Mouse (Mus musculus) stomach, embryonic 16.5 days (tissue): ENCODE measurements at regions not wholly inside any gene's neighbourhood (a gene's known extent, or its start where the extent isn't known, plus 50 kb on each side); places are given as distances from the start of the nearest gene placed in this dataset.

Experiments used
- ATAC-seq: fragments of 200-750 bp; cut with Nextera tagmentation; 2 replicates; pipeline ENCODE4 v1.8.0; 2017; ENCODE audit warnings: moderate number of reproducible peaks, moderate TSS enrichment; ENCODE audit not compliant: insufficient read depth, low FRiP score
- H3K27ac ChIP-seq: fragments of 300-500 bp; sonication (generic); 2 replicates; pipeline ENCODE4 v1.5.1; 2014; ENCODE audit warnings: low read length
- H3K27me3 ChIP-seq: fragments of 300-500 bp; sonication (generic); 2 replicates; pipeline ENCODE4 v1.6.1; 2014; ENCODE audit warnings: low read length, control low read depth, mixed read lengths; ENCODE audit not compliant: control insufficient read depth, insufficient read depth
- H3K36me3 ChIP-seq: fragments of 300-500 bp; sonication (generic); 2 replicates; pipeline ENCODE4 v1.6.1; 2014; ENCODE audit warnings: low read length; ENCODE audit not compliant: control insufficient read depth, insufficient read depth
- H3K4me1 ChIP-seq: fragments of 300-500 bp; sonication (generic); 2 replicates; pipeline ENCODE4 v1.6.1; 2014; ENCODE audit warnings: low read length, control low read depth, mixed read lengths; ENCODE audit not compliant: control insufficient read depth, insufficient read depth
- H3K4me2 ChIP-seq: fragments of 300-500 bp; sonication (generic); 2 replicates; pipeline ENCODE4 v1.6.1; 2014; ENCODE audit warnings: low read depth, low read length, mixed read lengths
- H3K4me3 ChIP-seq: fragments of 300-500 bp; sonication (generic); replicated peaks from 2 replicates; pipeline ENCODE4 v1.5.1; 2014; ENCODE audit warnings: mild to moderate bottlenecking, low read length
- H3K9ac ChIP-seq: fragments of 300-500 bp; sonication (generic); 2 replicates; pipeline ENCODE4 v1.6.1; 2014; ENCODE audit warnings: low read length
- H3K9me3 ChIP-seq: fragments of 300-500 bp; sonication (generic); replicated peaks from 2 replicates; pipeline ENCODE4 v1.6.1; 2016; ENCODE audit warnings: low read length, control low read depth; ENCODE audit not compliant: control insufficient read depth
- WGBS: fragments of 180-500 bp; shearing (Covaris S2); extraction: QIAGEN DNeasy Blood & Tissue Kit; methylation state at CpG from one replicate; pipeline ENCODE4 v1.1.7; 2014; 5-methylcytosine and 5-hydroxymethylcytosine counted together

DNA sequence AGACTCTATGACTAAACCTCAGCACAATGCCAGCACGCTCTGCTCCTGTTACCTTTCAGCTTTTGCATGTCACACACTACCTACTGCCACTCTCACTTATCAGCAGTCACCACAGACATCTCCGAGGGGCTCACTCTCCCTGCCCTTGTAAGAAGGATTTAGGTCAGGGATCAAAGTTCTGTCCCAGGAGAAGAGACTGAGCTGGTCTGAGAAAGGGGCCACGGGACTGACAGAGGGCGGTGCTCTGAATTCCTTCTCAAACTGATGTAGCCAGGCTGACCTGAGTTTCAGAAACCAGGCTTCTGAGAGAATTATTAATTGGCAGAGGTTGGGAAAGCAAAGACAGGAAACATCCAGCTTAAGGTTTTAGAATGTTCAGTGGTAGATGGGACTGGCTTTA is 614.0 kb upstream of the Gm10131 start:
- Histone ChIP-seq H3K4me1 (no peaks in the 10 kb centered on the region), H3K27me3 (no peaks in the 10 kb centered on the region)
- WGBS: 53% methylated on average over 4 of the region's 4 CpGs

GRCm38 (mm10) chr8:34709911-34710733 is 598.6 kb upstream of the Gm10131 start:
- H3K4me3 ChIP-seq: no peak overlapping the region
- no peak overlapping the region for H3K9ac ChIP-seq
- no peaks in the 10 kb centered on the region for H3K27me3 ChIP-seq
- H3K36me3 ChIP-seq: no peaks in the 10 kb centered on the region
- ATAC-seq: no peak
- H3K4me2 ChIP-seq: no peak overlapping the region
- WGBS: 64% methylated on average over 23 of the region's 23 CpGs
- no peaks in the 10 kb centered on the region for H3K4me1 ChIP-seq
- no peak overlapping the region for H3K27ac ChIP-seq
- H3K9me3 ChIP-seq: no peaks in the 10 kb centered on the region

More for the DNA sequence above, 614.0 kb upstream of the Gm10131 start:
- Histone ChIP-seq H3K36me3 (no peaks in the 10 kb centered on the region), H3K9ac (no peak overlapping the region), H3K4me2 (no peak overlapping the region), H3K27ac (no peak overlapping the region), H3K9me3 (no peaks in the 10 kb centered on the region), H3K4me3 (no peak overlapping the region)
- no peak for ATAC-seq

GRCm38 (mm10) chr8:34709316-34709715 is 597.8 kb upstream of the Gm10131 start:
- Histone ChIP-seq H3K4me1 (no peaks in the 10 kb centered on the region), H3K36me3 (no peaks in the 10 kb centered on the region), H3K27ac (no peak overlapping the region), H3K4me3 (no peak overlapping the region), H3K4me2 (no peak overlapping the region), H3K9ac (no peak overlapping the region), H3K9me3 (no peaks in the 10 kb centered on the region), H3K27me3 (no peaks in the 10 kb centered on the region)
- ATAC-seq: no peak
- 67% methylated on average over 11 of the region's 11 CpGs for WGBS

- ATAC-seq: no peak
- 42% methylated on average over 8 of the region's 8 CpGs for WGBS
- Histone ChIP-seq H3K4me3 (no peak overlapping the region), H3K27ac (no peak overlapping the region), H3K4me2 (no peak overlapping the region), H3K36me3 (no peaks in the 10 kb centered on the region), H3K9me3 (no peaks in the 10 kb centered on the region), H3K9ac (no peak overlapping the region), H3K27me3 (no peaks in the 10 kb centered on the region), H3K4me1 (no peaks in the 10 kb centered on the region)
Observed at GRCm38 (mm10) chr8:34703351-34703750, 591.8 kb upstream of the Gm10131 start.

DNA sequence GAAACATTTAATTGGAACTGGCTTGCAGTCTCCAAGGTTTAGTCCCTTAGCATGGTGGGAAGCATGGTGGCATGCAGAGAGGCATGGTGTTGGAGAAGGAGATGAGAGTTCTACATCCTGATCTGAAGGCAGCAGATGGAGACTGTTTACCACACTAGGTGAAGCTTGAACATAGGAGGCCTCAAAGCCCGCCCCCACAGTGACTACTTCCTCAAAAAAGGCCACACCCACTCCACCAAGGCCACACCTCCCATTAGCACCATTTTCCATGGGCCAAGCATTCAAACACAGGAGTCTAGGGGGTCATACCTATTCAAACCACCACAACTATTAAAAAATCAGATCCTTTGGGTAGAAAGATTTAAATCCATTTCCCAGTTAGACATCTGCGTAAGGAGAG is 591.3 kb upstream of the Gm10131 start:
- no peaks in the 10 kb centered on the region for H3K27me3 ChIP-seq
- 89% methylated on average over 2 of the region's 2 CpGs for WGBS
- no peaks in the 10 kb centered on the region for H3K9me3 ChIP-seq
- no peak for ATAC-seq
- no peak overlapping the region for H3K4me3 ChIP-seq
- H3K4me2 ChIP-seq: no peak overlapping the region
- H3K27ac ChIP-seq: no peak overlapping the region
- no peaks in the 10 kb centered on the region for H3K36me3 ChIP-seq
- no peaks in the 10 kb centered on the region for H3K4me1 ChIP-seq
- H3K9ac ChIP-seq: no peak overlapping the region

DNA sequence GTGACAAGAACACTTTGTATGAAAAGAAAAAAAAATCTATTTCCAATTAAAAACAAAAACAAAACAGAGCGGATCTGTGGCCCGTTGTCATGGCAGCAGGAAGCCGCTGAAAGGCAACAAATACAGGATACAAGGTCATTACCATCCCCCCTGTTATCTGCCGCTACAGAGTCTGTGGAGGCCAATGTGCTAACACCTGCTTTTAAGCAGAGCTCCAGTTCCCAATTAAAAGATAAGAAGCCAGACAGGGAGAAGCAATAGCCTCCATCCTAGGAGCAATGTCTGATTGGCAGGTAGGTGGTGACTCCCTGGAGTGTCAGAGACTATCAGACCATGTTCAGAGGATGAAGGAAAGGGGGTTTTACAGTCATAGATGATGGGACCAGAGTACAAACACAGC is 587.5 kb upstream of the Gm10131 start:
- Histone ChIP-seq H3K4me3 (no peak overlapping the region), H3K36me3 (no peaks in the 10 kb centered on the region), H3K9ac (no peak overlapping the region), H3K9me3 (no peaks in the 10 kb centered on the region), H3K4me1 (no peaks in the 10 kb centered on the region), H3K27me3 (no peaks in the 10 kb centered on the region), H3K27ac (no peak overlapping the region), H3K4me2 (no peak overlapping the region)
- WGBS: 68% methylated on average over 4 of the region's 4 CpGs
- ATAC-seq: no peak

DNA sequence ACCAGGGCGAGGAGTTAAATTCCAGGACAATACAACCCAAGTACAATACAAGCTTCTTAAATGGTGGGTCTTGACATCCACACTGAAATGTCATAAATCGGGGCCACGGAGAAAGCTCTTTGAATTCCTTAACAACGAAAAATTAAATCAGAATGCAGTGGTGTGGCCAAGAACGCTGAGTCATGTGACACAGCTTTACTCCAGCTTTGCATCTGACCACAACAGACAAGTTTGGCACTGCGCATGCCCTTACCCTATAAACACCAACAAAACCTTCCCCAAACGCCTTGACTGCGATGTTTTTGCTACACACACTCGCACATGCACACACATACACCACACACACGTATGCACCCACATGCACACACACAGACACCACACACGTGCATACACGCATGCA is 584.8 kb upstream of the Gm10131 start:
- H3K4me3 ChIP-seq: no peak overlapping the region
- no peak overlapping the region for H3K4me2 ChIP-seq
- no peak for ATAC-seq
- no peaks in the 10 kb centered on the region for H3K27me3 ChIP-seq
- no peaks in the 10 kb centered on the region for H3K36me3 ChIP-seq
- no peak overlapping the region for H3K27ac ChIP-seq
- H3K9ac ChIP-seq: no peak overlapping the region
- 85% methylated on average over 12 of the region's 12 CpGs for WGBS
- no peaks in the 10 kb centered on the region for H3K9me3 ChIP-seq
- no peaks in the 10 kb centered on the region for H3K4me1 ChIP-seq

DNA sequence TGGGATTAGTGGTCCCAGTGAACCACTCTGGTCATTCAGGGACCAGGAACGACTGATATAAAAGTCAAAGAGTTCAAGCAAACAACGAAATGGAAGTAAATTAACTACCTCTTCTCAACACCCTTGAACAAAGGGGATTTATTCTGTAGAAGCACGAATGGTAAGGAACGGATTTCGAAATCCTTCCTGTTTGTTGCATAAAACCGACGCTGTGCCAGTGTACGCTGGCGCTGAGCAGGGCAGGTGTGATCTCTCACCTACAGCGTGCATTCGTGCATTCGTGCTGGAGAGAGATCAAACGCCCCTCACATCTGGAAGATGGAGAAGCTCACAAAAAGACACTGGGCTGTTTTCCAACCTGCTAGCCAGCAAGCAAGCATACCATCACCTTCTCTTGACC is 581.1 kb upstream of the Gm10131 start:
- H3K4me1 ChIP-seq: peaks cover 6% of the 10 kb centered on the region; the same call in 1 of the 2 replicates
- ATAC-seq: no peak
- H3K27me3 ChIP-seq: no peaks in the 10 kb centered on the region
- WGBS: 54% methylated on average over 13 of the region's 13 CpGs
- H3K4me3 ChIP-seq: no peak overlapping the region
- H3K4me2 ChIP-seq: no peak overlapping the region
- no peak overlapping the region for H3K9ac ChIP-seq
- H3K36me3 ChIP-seq: no peaks in the 10 kb centered on the region
- H3K9me3 ChIP-seq: no peaks in the 10 kb centered on the region
- H3K27ac ChIP-seq: no peak overlapping the region

- Histone ChIP-seq H3K4me1 (peaks cover 6% of the 10 kb centered on the region; the same call in 1 of the 2 replicates), H3K9me3 (no peaks in the 10 kb centered on the region), H3K4me2 (no peak overlapping the region), H3K4me3 (no peak overlapping the region), H3K27ac (no peak overlapping the region), H3K9ac (no peak overlapping the region), H3K36me3 (no peaks in the 10 kb centered on the region), H3K27me3 (no peaks in the 10 kb centered on the region)
- no peak for ATAC-seq
- WGBS: 63% methylated on average over 6 of the region's 6 CpGs
Observed at GRCm38 (mm10) chr8:34691776-34692175, 580.2 kb upstream of the Gm10131 start.
